In genomic region chr1:43110556-43110955, GRCm38 (mm10) we compare ENCODE assay signal across 8 mouse cellular contexts. TPM values are rescaled to one million over a fixed set of nuclear protein-coding genes. Genes with fewer than 3 reads are reported as not detected.
DNase-seq lines count a peak whose midpoint lies in the region; ATAC-seq and TF ChIP-seq lines count a peak whose summit lies in the region.

No protein-coding gene starts in this region.

- no peak for ATAC-seq in forebrain, embryonic 11.5 days (replicated peaks; ENCODE audit: low FRiP score)
- no peak for ATAC-seq in forebrain, embryonic 12.5 days (ENCODE audit: low FRiP score)
- ATAC-seq in neural tube, embryonic 15.5 days (ENCODE audit: low FRiP score): no peak

- TF ChIP-seq POLR2A in bone marrow macrophage, adult 2 months (IDR thresholded peaks at IDR 0.05; ENCODE audit: borderline replicate concordance, low read depth, low read length): no peak

- H3K4me2 ChIP-seq in forebrain, embryonic 11.5 days (ENCODE audit: low read depth, low read length, severe bottlenecking): no peak overlapping the region
- H3K4me2 ChIP-seq in forebrain, embryonic 12.5 days: no peak overlapping the region
- H3K4me2 ChIP-seq in neural tube, embryonic 15.5 days: no peak overlapping the region

- no peak overlapping the region for H3K27ac ChIP-seq in forebrain, embryonic 11.5 days (ENCODE audit: low read depth, low read length)
- no peak overlapping the region for H3K27ac ChIP-seq in forebrain, embryonic 12.5 days
- no peak overlapping the region for H3K27ac ChIP-seq in neural tube, embryonic 15.5 days (replicated peaks)
- no peak overlapping the region for H3K27ac ChIP-seq in bone marrow macrophage, adult 2 months (ENCODE audit: insufficient read depth, low read depth, low read length)

- H3K4me3 ChIP-seq in forebrain, embryonic 11.5 days (ENCODE audit: low read depth, low read length): no peak overlapping the region
- H3K4me3 ChIP-seq in forebrain, embryonic 12.5 days (replicated peaks): no peak overlapping the region
- H3K4me3 ChIP-seq in neural tube, embryonic 15.5 days (replicated peaks): no peak overlapping the region
- H3K4me3 ChIP-seq in bone marrow macrophage, adult 2 months (ENCODE audit: insufficient read depth, low read length): no peak overlapping the region

- H3K27me3 ChIP-seq in forebrain, embryonic 11.5 days (ENCODE audit: control insufficient read depth, insufficient read depth, low read length): no peaks in the 10 kb centered on the region
- H3K27me3 ChIP-seq in forebrain, embryonic 12.5 days: no peaks in the 10 kb centered on the region
- no peaks in the 10 kb centered on the region for H3K27me3 ChIP-seq in neural tube, embryonic 15.5 days (replicated peaks)

- peak; percentile 68 for DNase-seq in forebrain, embryonic 11.5 days (ENCODE audit: low spot score)
- DNase-seq in neural tube, embryonic 10.5 days (ENCODE audit: extremely low spot score, low spot score): peak; percentile 42
- DNase-seq in forelimb bud, embryonic 11.5 days (ENCODE audit: low read depth, low spot score): peak; percentile 51
- peak; percentile 75 for DNase-seq in lung, postnatal 14 days
- DNase-seq in thymus, postnatal 0 days (ENCODE audit: low spot score): peak; percentile 80

- no peak overlapping the region for H3K9ac ChIP-seq in forebrain, embryonic 11.5 days (ENCODE audit: low read length)
- H3K9ac ChIP-seq in forebrain, embryonic 12.5 days: no peak overlapping the region
- no peak overlapping the region for H3K9ac ChIP-seq in neural tube, embryonic 15.5 days (replicated peaks)

- 53% methylated on average over 4 of the region's 4 CpGs for WGBS in forebrain, embryonic 11.5 days
- 49% methylated on average over 4 of the region's 4 CpGs for WGBS in forebrain, embryonic 12.5 days
- WGBS in neural tube, embryonic 15.5 days: 59% methylated on average over 4 of the region's 4 CpGs

- TF ChIP-seq CTCF in bone marrow macrophage, adult 2 months (IDR thresholded peaks at IDR 0.05; ENCODE audit: low read depth, low read length): peak; percentile 97

- no peaks in the 10 kb centered on the region for H3K9me3 ChIP-seq in forebrain, embryonic 11.5 days (ENCODE audit: control insufficient read depth, low read length)
- no peaks in the 10 kb centered on the region for H3K9me3 ChIP-seq in forebrain, embryonic 12.5 days
- H3K9me3 ChIP-seq in neural tube, embryonic 15.5 days (replicated peaks): no peaks in the 10 kb centered on the region

- H3K36me3 ChIP-seq in forebrain, embryonic 11.5 days (ENCODE audit: control insufficient read depth, insufficient read depth, low read length): no peaks in the 10 kb centered on the region; the same call in 1 of the 2 replicates
- peaks cover 60% of the 10 kb centered on the region for H3K36me3 ChIP-seq in forebrain, embryonic 12.5 days (replicated peaks)
- H3K36me3 ChIP-seq in neural tube, embryonic 15.5 days: peaks cover 77% of the 10 kb centered on the region

- no peaks in the 10 kb centered on the region for H3K4me1 ChIP-seq in forebrain, embryonic 11.5 days (replicated peaks; ENCODE audit: control insufficient read depth, insufficient read depth, low read length)
- H3K4me1 ChIP-seq in forebrain, embryonic 12.5 days: no peaks in the 10 kb centered on the region
- H3K4me1 ChIP-seq in neural tube, embryonic 15.5 days: no peaks in the 10 kb centered on the region
- H3K4me1 ChIP-seq in bone marrow macrophage, adult 2 months (ENCODE audit: control insufficient read depth, insufficient read depth, low read length): no peaks in the 10 kb centered on the region

RNA-seq across cellular contexts. Expression of gene AI597479, which starts 12.0 kb away (rescaled TPM):
- polyA plus RNA-seq in forebrain, embryonic 11.5 days (2014; fragmentation: Nextera tagmentation; extraction: Ambion mirVana): 38.3 and 41.8 TPM in 2 replicates
- 42.9 and 48.5 TPM in 2 replicates for polyA plus RNA-seq in forebrain, embryonic 12.5 days (2016; fragmentation: Nextera tagmentation; extraction: Ambion mirVana)
- 39.7 and 41.4 TPM in 2 replicates for polyA plus RNA-seq in neural tube, embryonic 15.5 days (2015; fragmentation: Nextera tagmentation; extraction: Ambion mirVana)
- polyA plus RNA-seq in bone marrow macrophage, adult 2 months (2012; ENCODE audit: insufficient read depth, insufficient read length, missing spikeins): 7.2 and 10.2 TPM in 2 replicates
- polyA plus RNA-seq in thymus, postnatal 0 days (2015; fragmentation: Nextera tagmentation; extraction: Ambion mirVana): 19.7 and 21.1 TPM in 2 replicates

RNA-seq across cellular contexts. Expression of gene Tgfbrap1, which starts 12.1 kb away (rescaled TPM):
- polyA plus RNA-seq in forebrain, embryonic 11.5 days (2014; fragmentation: Nextera tagmentation; extraction: Ambion mirVana): 17.3 and 17.6 TPM in 2 replicates
- 15.5 and 17.1 TPM in 2 replicates for polyA plus RNA-seq in forebrain, embryonic 12.5 days (2016; fragmentation: Nextera tagmentation; extraction: Ambion mirVana)
- polyA plus RNA-seq in neural tube, embryonic 15.5 days (2015; fragmentation: Nextera tagmentation; extraction: Ambion mirVana): 13.2 and 14.4 TPM in 2 replicates
- polyA plus RNA-seq in bone marrow macrophage, adult 2 months (2012; ENCODE audit: insufficient read depth, insufficient read length, missing spikeins): 27.3 and 28.4 TPM in 2 replicates
- polyA plus RNA-seq in thymus, postnatal 0 days (2015; fragmentation: Nextera tagmentation; extraction: Ambion mirVana): 5.3 and 5.6 TPM in 2 replicates
